Mouse (Mus musculus): ENCODE data around the gene Zbtb22.
"Not testable (repeated sequence)": the region's sequence is repeated elsewhere in the genome, so short reads cannot be mapped to it uniquely, and the experiment has no call there.

GRCm38 (mm10) chr17:33904835-33905234 lies 10.9 kb upstream of the Zbtb22 start, which contains the start of gene Platr17:
- TF ChIP-seq CTCF (IDR thresholded peaks at IDR 0.05; ENCODE audit: extremely low read depth, insufficient read depth, insufficient read length, insufficient replicate concordance); POLR2A (IDR thresholded peaks at IDR 0.05; ENCODE audit: low read depth, low read length): not testable (repeated sequence)

Measured in spleen, adult 2 months (tissue).